Mouse (Mus musculus) liver, postnatal 0 days (tissue): ENCODE measurements around the gene Limd1.

Source experiments
- CTCF ChIP-seq: sonication (generic); IDR thresholded peaks from 2 replicates; pipeline ENCODE4 v1.5.1; 2016; ENCODE audit warnings: antibody characterized with exemption, low read depth
- EP300 ChIP-seq: IDR thresholded peaks from 2 replicates; pipeline ENCODE4 v1.6.1; 2016; ENCODE audit warnings: antibody characterized with exemption, low read depth, mild to moderate bottlenecking

- TF ChIP-seq CTCF (no peak), EP300 (no peak)
Observed at GRCm38 (mm10) chr9:123503171-123503834, 24.8 kb downstream of the Limd1 start.
